Mouse (Mus musculus) spleen, postnatal 4 days (tissue): ENCODE measurements at regions not wholly inside any gene's neighbourhood (a gene's known extent, or its start where the extent isn't known, plus 50 kb on each side); places are given as distances from the start of the nearest gene placed in this dataset.

Experiments used
- DNase-seq, 2 experiments: peaks; one replicate each; pipeline ENCODE4 v3.0.0; 2022; ENCODE audit warnings: low spot score in 2 of 2

DNA sequence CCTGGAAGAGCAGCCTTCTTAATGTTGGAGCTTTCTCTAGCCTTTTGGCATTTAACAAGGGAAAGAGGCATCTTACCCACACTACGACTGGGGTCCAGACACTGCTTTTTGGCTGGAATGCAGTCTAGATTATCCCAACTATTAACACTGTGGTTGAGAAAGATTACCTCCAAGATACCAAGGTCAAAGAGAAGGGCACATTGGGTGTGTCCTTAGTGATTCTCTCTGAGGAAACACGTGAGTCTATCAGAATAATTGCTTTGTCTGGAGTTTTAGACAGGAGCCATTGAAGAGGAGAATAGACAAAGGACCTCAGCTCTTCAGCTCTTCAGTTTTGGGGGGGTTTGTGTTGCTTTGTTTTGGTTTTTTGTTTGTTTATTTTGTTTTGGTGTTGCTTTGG lies 234.0 kb upstream of the Mgmt start:
- no peak for DNase-seq

DNA sequence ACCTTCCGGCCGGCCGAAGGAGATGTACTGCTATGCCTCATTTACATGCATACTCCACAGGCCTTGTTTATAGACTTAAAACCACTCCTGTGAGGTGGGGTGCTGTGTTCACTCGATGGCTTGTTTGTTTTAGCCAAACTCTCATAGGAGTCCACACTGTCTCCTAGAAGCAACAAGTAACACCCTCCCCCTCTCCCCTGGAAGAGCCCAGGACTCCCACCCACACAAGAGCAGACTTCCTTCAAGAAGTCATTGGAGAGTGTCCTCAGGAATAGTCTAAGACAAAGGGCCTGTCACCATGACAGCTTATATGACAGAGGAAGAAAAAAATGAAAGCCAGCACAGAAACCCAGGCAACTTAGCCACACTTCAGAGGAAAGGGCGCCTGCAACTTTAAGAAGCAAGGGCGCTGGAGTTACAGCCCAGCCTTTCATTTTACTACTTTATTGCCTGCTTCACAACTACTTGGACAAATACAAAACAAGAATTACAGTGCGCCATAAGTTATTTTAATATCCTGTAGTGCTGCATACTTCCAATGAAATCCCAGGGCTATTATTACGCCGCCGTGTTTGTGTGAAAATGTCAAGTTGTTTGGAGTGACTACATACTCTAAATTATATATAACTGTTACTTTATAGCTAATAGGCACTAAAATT lies 229.9 kb upstream of the Mgmt start:
- no peak for DNase-seq

DNA sequence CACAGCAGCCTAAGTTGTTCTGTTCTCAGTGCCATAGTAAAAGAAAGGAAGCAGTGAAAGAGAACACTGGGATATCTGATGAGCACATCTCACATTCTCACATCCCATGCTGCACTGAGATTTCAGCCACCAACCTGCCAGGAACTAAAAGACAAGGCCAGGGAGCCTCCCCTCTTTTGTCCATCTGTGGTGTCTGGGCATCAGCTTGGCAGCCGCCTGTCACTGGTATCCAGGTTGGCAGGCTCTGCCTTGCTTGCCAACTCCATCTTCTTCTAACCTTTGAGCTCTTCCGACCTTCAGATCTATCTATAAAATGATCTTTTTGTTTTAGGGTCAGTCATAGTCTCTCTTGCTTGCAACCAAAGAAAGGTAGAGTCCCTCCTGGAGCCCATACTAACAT lies 228.5 kb upstream of the Mgmt start:
- DNase-seq: no peak

DNA sequence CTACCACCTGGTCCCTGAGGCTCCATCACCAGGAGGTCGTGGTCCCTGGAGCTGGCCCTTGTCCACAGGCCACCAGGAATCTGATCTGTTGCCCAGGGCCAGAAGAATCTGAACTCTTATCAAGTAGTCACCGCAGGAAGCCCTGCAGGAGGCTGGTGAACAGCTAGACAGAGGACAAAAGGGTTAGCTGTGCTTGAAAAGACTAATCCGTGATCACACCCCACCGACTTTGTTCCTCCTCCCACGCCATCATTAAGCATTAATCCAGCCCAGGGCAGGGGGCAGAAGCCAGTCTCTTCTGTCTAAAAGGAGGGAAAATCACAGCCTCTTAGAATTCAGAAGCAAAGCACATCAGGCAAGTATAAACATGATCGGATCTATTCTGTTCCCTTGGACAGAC lies 227.7 kb upstream of the Mgmt start:
- DNase-seq: no peak

DNA sequence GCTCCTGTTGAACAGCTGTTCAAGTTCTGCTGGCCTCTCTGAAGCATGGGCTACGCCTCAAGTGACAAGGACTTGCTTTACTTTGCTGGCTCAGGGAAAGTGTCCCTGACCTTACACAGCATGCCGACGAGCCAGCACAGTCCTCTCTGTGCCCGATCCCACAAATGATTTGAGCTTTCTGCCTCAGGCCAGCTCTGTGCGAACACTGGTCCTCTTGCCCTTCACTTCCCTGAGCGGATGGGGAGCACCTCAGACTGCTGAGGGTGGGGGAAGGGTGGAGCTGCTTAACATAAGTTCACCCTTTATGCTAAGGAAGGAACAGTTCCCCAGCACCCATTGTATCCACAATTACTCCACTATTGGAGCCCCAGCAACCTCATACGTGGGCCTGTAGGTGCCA lies 223.7 kb upstream of the Mgmt start:
- DNase-seq: no peak

DNA sequence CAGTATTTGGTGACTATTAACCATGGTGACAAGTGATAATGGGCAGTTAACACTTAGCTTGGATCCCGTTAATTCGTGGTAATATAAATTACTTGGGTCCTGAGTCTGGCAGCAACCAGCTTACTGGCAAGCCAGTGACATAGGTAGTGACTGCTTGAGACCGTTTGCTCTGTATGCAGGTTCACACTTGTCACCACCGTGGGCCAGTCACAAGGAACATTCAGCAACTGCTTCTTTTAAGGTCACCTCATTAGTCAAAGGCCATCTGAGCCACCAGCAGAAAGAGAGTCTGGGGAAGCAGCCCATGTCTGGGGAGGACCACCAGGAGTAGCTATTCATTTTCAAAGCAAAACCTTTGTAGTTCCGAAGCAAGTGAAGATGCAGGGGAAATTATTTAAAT lies 220.3 kb upstream of the Mgmt start:
- peak in 1 of 2 experiments; percentile 11 for DNase-seq

DNA sequence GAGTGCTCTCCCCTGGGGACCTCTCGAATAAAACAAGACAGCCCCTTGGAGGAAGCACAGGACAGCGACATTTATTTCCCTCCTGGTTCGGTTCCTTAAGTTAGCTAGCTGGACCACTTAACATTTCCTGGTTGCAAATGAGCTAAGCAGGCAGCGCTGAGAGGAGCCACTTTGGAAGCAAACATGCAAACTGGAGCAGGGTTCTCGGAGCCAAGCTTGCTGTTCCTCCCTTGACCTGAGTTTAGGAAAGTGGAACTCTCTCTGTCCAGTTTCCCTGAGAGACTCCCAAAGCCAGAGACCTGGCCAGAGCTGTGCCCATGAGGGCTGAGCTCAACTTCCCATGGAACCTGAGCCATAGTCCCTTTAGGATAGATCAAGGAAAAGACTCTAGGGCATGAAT lies 219.4 kb upstream of the Mgmt start:
- no peak for DNase-seq

DNA sequence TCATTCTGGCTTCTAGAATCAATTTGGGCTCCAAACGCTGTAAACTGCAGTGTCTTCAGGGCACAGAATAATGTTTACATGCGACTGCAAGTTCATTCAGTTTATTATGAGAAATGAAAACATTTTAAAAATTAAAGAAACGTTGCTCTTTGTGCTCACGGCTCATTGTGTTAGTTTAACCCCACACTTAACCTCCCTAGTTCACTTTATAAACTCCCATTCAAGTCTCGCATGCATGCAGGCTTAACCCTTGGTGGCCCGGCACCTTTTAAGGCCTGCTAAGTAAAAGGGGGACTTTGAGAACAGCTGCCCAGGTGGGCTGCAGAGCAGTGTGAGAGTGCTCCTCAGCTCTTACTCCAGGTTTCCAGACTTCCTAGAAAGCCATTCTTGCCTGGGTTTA lies 218.3 kb upstream of the Mgmt start:
- DNase-seq: no peak

DNA sequence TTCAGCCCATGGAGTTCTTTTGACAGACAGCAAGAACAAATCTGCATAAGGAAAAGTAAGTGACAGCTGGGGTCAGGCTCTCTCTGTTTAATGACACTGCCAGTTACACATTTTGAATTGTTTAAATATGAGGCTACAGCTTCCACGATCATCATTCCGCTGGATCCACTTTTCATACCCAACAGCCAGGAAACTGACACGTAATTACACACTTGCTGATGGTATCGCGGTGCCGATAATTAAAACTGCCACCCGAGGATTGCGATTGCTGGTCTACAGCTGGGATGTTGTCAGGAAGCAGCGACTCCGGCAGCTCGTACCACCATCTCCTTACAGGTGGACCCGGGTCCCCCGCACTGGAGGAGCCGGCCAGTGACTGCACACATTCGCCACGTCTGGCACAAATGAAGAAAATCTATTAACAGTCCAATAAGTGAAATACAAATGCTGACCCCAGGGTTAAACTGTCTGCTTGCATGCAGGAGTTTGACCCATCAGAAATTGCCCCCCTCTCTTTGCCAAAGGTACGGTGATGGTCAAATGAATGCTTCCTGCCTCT lies 217.3 kb upstream of the Mgmt start:
- DNase-seq: no peak

DNA sequence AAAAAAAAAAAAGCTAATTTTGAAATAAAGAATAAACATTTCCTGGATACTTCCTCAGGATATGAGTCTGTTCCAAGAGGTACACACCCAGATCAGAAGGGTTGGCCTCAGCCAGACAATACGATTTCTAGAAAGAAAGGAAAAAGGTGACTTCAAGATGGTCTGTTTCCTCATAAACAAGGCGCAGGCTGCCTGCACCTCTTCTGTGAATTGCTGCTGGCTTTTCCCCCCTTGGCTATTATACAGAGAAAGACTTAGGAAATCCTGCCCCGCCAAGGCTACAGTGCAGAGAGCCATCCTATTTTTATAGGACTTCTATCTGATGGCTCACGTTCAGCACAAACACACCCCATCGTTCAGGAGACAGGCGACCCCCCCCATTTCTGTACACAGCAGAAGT lies 204.8 kb upstream of the Mgmt start:
- no peak for DNase-seq

DNA sequence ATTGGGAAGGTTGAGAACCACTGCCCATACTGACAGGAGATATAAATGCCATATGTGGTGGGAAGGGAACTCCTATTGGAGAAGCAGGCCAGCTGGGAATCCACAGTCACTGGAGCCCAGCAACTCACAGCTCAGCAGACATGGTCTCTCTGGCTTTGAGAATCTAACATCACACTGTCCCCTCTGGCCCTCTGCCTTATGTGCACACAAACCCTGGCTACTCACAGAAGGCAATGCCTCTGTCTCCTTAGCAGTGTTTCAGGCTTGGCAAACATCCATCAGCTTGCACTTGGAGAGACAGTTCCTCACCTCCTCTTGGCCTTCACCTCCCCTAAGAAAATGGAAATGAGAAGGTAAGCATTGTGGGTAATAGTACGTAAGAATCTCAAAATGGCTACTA lies 188.2 kb upstream of the Mgmt start:
- DNase-seq: no peak

DNA sequence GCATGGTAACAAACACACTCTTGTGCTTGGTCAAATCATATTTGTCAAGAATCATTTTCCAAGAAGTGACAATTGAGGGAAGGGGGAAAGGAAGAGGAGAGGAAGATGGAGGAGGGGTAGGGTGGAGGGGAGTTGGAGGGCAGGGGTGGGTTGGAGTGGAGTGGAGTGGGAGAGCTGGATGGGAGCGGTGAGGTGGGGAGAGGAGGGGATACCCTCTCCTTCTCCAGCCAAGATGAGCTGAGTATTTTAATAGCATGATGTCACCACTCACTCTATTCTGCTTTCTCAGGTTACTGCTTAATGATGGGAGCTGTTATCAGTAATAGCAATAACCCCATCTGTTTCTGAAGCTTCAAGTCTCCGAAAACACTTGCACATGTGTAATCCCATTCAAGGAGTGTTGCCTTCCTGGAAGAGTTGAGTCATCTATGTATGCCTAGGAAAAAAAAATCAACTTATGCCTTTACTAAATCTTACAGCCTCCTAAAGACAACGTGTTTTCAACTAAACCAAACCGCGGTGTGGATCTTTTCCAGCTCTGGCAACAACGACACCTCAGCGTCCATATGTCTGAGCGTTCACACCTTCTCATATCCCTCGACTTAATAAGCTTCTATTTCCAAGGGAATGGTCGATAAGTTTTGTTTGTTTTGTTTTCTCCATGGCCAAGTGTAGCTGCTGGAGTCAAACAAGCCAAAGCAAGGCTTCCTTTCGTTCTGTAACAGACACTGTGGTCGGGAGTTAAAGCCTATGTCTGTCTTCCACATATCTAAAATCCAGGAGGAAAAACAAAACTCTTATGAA lies 187.0 kb upstream of the Mgmt start:
- no peak for DNase-seq

DNA sequence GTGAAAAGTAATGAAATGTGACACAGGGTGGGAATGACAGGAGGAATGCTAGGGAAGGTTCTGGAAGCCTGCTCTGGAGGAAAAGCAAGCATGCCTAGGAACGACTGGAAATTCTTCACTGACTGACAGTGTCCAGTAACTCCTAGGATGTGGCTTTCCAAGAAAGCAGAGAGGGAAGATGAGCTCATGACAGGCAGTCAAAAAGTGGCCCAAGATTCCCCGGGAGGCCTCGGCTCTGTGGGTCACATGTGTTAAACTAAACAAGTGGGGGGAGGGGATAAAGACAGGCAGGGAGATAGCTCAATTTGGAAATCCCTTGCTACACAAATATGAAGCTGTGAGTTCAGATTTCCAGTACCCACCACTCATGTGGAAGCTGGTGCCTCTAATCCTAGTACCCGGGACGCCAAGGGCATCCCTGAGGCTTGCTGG lies 186.4 kb upstream of the Mgmt start:
- DNase-seq: no peak

DNA sequence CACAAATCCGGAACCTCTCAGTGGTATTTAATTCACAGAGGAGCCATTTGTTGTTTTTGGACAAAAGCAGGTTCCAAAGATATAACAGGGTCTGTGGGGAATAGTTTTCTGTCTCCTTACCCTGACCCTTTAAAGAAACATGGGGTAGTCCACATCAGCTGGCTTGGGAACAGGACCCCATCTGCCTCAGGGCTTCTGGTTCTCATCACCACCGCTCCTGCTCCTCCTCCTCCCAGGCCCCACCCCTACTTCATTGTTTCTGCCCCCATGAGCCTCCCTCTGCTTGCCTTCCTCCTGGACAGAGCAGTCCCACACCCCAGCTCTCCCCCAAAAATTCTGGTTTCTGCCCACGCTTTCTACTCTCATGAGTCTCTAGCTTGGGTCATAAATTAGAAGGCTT lies 183.8 kb upstream of the Mgmt start:
- no peak for DNase-seq

DNA sequence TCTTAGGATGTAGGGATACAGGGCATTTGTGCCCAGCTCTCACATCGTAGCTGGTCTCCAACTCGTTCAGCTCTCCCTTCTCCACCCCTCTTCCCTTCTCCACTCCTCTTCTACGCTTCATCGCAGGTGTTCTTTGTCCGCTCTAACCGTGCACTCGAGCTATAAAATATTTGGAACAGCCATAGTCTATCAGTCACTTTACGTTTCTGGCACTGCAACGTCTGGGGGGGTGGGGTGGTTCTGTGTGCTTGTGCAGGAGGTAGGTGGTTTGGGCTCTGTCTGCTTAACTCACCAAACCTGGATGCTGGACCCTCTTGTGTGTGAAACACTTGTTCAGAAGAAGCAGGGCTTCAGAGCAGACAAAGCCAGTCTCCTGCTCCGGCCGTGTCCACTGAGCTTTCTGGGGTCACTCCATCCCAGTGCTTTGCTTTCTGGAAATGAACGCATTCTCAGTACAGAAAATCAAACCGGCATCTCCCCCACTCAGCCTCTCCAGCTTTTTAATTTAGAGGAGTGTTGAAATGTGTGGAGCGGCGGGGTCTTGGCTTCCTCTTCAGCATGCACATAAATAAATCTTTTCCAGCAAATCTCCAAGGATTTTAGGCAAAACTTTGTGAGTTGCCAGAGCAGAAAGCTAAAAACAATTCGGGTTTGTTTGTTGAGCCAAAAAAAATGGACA lies 181.3 kb upstream of the Mgmt start:
- no peak for DNase-seq

DNA sequence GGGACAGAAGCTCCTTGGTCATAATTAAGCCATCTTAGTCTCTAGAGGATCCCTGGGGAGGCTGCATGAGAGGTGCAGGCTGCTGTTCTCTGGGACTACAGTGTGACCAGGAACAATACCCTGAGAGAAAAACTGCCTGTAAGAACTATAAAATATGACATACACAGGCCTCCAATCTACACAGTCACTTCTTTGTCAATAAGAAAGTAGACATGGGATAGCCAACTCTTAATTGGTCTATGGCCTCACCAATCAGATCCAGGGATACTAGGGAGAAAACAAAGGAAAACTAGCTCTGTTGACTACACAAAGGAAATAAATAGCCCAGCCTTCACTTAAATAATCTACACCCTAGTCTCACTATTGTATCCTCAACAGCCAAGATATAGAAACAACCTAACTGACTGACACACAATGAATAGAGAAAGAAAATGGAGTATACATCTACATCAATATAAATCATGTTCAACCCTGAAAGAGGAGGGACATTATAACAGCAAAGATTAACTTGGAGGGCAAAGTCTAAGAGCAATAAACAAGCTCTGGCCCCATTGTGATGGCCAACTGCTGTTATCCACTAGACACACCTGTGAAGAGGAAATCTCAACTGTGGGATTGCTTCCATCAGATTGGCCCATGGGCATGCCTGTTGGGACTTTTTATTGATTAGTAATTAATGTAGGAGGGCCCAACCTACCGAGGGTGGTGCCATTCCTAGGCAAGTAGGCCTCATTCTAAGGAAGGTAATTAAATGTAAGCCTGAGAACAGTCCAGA lies 166.6 kb upstream of the Mgmt start:
- no peak for DNase-seq

DNA sequence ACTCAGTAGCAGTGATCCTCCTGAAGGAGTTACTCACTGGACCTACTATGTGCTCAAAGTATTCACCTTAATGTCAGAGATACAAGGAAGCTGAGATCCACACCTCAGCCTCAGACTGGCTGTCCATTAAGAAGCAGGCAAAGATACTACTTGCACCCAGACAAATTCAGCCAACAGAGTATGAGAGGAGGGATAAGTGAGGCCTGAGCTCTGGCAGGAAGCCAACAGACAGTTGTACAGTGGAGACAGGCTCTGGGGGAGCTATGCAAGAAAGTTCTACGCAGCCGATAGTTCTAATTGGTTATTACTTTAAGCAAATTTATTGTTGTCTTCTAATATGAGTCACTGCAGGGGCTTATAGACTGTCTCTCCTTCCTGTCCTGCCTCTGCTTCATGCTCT lies 152.2 kb upstream of the Mgmt start:
- no peak for DNase-seq

DNA sequence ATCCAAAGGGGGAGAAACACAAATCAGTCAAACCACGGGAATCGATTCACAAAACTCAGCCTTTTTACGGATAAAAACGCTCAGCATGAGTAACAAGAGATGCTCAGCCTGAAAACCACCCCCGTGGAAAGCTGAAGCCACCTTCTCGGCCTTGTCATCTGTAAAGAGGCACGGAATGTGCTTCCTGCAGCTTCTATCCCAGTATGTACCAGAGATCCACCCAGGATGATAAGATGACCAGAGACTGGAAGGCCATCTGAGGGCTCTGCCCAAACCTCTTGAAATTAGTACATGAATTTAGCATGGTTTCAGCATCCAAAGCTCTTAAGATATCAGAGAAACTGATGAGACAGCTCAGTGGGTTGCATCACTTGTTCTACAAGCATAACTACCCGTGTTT lies 149.0 kb upstream of the Mgmt start:
- no peak for DNase-seq

DNA sequence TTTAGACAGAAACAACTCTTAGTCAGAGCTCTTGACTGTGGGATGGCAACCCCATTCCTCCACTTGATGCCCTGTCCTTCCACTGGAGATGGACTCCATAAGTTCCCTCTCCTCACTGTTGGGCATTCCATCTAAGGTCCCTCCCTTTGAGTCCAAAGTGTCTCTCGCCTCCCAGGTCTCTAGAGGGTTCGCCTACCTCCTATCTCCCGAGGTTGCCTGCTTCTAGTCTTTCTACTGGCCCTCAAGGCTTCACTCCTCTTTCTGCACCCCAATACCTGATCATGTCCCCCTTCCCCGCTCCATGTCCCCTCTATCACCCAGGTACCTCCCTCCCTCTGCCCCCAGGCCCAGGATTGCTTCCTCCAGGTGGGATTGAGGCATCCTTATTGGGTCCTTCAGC lies 142.9 kb upstream of the Mgmt start:
- DNase-seq: no peak

DNA sequence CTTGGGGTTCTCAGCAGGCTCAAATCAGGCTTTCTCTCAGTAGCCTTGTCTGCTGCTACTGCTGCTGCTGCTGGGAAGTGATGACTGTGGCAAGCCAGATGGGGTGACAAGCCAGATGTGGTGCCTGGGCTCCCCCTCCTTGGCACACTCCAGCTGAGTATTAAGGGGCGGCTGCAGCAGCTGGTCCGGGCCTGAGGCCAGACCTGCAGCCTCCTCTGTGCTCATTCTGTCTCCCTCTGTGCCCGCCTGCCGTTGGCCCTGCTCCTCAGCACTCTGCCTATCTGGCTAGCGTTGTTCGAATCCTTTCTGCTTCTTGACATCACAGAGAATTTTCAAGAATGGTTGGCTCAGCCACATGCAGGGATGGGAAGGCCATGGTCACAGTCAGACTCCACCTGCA lies 139.6 kb upstream of the Mgmt start:
- DNase-seq: no peak

DNA sequence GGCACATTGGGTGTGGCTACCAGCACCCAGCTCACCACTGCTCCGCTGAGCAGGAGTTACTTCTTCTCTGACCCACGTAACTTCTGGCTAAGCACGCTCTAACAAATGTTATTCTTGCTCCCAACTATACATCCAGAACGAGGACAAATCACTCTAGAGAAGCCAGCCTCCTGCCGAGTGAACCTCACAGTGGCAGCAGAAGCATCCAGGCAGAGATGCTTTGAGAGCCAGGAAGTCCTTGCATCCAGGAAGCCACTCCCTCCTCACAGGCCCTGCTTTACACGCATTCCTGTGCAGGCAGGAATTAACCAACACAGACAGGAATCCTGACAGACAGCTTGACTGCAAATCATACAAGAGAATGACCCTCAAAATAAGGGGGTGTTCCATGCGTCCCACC lies 129.4 kb upstream of the Mgmt start:
- no peak for DNase-seq

DNA sequence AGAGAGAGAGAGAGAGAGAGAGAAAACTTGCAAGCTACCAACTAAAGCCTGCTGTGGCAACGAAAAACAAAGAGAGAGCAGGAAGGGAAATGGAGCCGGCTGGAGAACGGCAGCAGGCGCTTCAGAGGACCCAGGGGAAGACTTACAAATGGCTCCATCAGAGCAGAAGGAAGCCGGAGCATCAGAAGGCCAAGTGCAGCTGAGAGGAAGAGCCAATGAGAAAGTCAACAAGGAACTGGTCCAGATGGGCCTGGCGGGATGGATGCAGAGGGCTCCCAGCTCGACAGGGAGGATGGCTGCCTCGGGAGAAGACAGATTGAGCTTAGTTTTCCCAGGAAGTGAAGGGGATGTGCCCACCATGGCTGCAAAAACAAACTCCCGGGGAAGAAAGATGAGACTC lies 127.2 kb upstream of the Mgmt start:
- no peak for DNase-seq
